Mouse (Mus musculus) cerebellum, postnatal 36 days (tissue): ENCODE data around the gene Ceacam11.
"Not testable (repeated sequence)": the region's sequence is repeated elsewhere in the genome, so short reads cannot be mapped to it uniquely, and the experiment has no call there.

Experiments
- DNase-seq, 2 experiments: peaks; one replicate each; pipeline ENCODE4 v3.0.0; 2021 to 2022; ENCODE audit warnings: mixed read lengths in 2 of 2

The Ceacam11 gene

GRCm38 (mm10) chr7:17971824-17972223, at the start of gene Ceacam11:
Ceacam11 (plus strand) TSS chr7:17972124.
- DNase-seq = no peak

GRCm38 (mm10) chr7:18001131-18001530, 29.2 kb downstream of the Ceacam11 start:
- not testable (repeated sequence) for DNase-seq

GRCm38 (mm10) chr7:18009589-18009988, 37.7 kb downstream of the Ceacam11 start, which contains the start of gene Ceacam13:
Ceacam13 (plus strand) TSS chr7:18009889.
- DNase-seq = no peak
